Mouse (Mus musculus) T-cell, adult 66 days (primary cell): ENCODE data around the gene Olfr1098. TPM values are rescaled to one million over a fixed set of nuclear protein-coding genes. Genes with fewer than 3 reads are reported as not detected.

Experiments
- total RNA-seq, 2 experiments: library from RNA; stranded (reverse); gene quantifications; 3 replicates in 1 of 2; 4 replicates in 1 of 2; pipeline ENCODE4 v1.2.4; 2023

Olfr1098 gene
- total RNA-seq = not detected

GRCm38 (mm10) chr2:86924445-86924844 is at the start of gene Olfr1098:
Gene Olfr1098 (minus strand): TSS chr2:86924545.

DNA sequence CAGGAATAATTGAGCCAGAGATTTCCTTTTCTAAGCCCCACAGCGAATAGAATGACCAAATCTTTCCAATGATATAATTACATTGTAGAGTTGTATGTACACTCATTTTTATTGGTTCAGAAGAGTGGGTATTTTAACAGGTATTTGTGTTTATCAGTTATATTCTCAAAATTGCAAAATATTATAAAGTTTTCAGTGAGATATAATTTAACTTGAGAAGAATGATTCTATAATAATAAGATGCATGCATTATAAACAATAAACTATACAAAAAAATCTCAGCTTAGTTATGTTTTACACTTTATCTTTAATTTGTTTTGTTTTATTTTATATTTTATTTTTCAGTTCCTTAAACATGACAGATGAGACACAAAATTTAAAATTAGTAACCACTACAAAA is 36.2 kb upstream of the Olfr1098 start, which contains the start of gene Olfr1099:
Olfr1099 (minus strand) TSS at position 101 of the 400 bp plus-strand sequence.

GRCm38 (mm10) chr2:86892116-86892515 is 32.2 kb downstream of the Olfr1098 start, which contains the start of gene Olfr1097:
Gene Olfr1097 (minus strand): TSS chr2:86892216.

DNA sequence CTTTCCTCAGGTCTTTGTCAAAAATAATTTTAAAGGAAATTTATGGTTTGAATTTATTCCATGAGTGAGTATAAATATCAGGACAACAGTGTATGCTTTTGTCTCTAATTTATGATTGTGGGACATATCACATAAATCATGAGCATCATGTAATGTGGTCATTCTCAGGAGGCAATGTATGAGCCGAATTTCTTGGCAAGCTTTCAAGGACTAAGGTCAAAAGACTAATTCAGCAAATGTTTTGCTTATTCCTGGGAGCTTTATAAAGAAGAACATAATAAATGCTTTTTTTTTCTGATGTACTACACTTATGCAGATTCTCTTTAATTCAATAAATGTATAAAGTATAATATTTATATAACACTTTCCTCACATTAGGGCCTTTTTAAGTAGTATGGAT is 49.6 kb downstream of the Olfr1098 start, which contains the start of gene Gm13723:
Gm13723 (minus strand) TSS at position 101 of the 400 bp plus-strand sequence.

Other genes starting within 250 kb of the Olfr1098 start
- gene Olfr1086, start 244.5 kb downstream of the Olfr1098 start, total RNA-seq = not detected
- not detected for gene Olfr1087, start 226.2 kb downstream of the Olfr1098 start, total RNA-seq
- not detected for gene Olfr1089, start 190.8 kb downstream of the Olfr1098 start, total RNA-seq
- gene Olfr1090, start 165.6 kb downstream of the Olfr1098 start, total RNA-seq = not detected
- not detected for gene Olfr1093, start 142.1 kb downstream of the Olfr1098 start, total RNA-seq
- gene Olfr141, start 114.5 kb downstream of the Olfr1098 start, total RNA-seq = not detected
- gene Olfr1094, start 99.9 kb downstream of the Olfr1098 start, total RNA-seq = not detected
- gene Olfr1095, start 72.8 kb downstream of the Olfr1098 start, total RNA-seq = not detected
- gene Gm13723, start 49.7 kb downstream of the Olfr1098 start, total RNA-seq = not detected
- gene Olfr1097, start 32.3 kb downstream of the Olfr1098 start, total RNA-seq = not detected
- gene Olfr1099, start 36.1 kb upstream of the Olfr1098 start, total RNA-seq = not detected
- not detected for gene Olfr1100, start 55.4 kb upstream of the Olfr1098 start, total RNA-seq
- gene Olfr1101, start 66.7 kb upstream of the Olfr1098 start, total RNA-seq = not detected
- gene Olfr1102, start 73.9 kb upstream of the Olfr1098 start, total RNA-seq = not detected
- gene Olfr1104, start 102.5 kb upstream of the Olfr1098 start, total RNA-seq = not detected
- not detected for gene Olfr1105, start 112.0 kb upstream of the Olfr1098 start, total RNA-seq
- not detected for gene Olfr1106, start 127.7 kb upstream of the Olfr1098 start, total RNA-seq
- not detected for gene Olfr1107, start 151.3 kb upstream of the Olfr1098 start, total RNA-seq
- gene Olfr1109, start 171.5 kb upstream of the Olfr1098 start, total RNA-seq = not detected
- not detected for gene Olfr259, start 190.0 kb upstream of the Olfr1098 start, total RNA-seq
- gene Olfr1110, start 215.8 kb upstream of the Olfr1098 start, total RNA-seq = not detected
- gene Olfr1111, start 228.1 kb upstream of the Olfr1098 start, total RNA-seq = not detected